Mouse (Mus musculus) cortical plate, adult 2 months (tissue): ENCODE results near the gene Ank3.

Source experiments
- CTCF ChIP-seq: fragments of 200-500 bp; IDR thresholded peaks from 2 replicates; pipeline ENCODE4 v1.5.1; 2011; ENCODE audit warnings: mild to moderate bottlenecking, control low read depth, low read length; ENCODE audit not compliant: insufficient read depth; ENCODE audit errors: extremely low read depth
- POLR2A ChIP-seq: fragments of 200-500 bp; IDR thresholded peaks from 2 replicates; pipeline ENCODE4 v1.6.1; 2011; ENCODE audit warnings: mild to moderate bottlenecking, low read length, control low read depth; ENCODE audit not compliant: insufficient read depth; ENCODE audit errors: extremely low read depth

GRCm38 (mm10) chr10:69532169-69532730 lies 133.7 kb downstream of the Ank3 start:
- TF ChIP-seq POLR2A (no peak), CTCF (no peak)
